Mouse (Mus musculus) heart, adult 8-10 months (tissue): ENCODE measurements at regions not wholly inside any gene's neighbourhood (a gene's known extent, or its start where the extent isn't known, plus 50 kb on each side); places are given as distances from the start of the nearest gene placed in this dataset.

Experiments
- DNase-seq: peaks from one replicate; pipeline ENCODE4 v3.0.0; 2022; ENCODE audit warnings: low spot score

DNA sequence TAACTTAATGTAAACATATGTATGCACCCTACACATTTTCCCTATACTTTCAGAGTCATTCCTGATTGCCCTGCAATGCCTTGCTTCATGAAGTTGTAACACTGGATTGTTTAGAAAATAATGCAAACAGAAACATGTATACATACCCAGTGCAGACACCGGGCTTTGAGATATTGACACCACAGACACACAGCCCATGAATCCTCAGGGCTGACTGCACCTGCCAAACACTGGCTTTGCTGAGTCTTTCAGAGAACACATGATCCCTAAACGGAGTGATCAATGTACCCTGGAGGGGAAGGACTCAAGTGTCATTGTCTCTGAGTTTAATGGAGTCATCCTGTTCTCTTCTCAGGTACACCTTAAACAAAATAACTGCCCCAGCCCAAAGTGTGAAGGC lies 519.4 kb upstream of the Mki67 start:
- no peak for DNase-seq

GRCm38 (mm10) chr7:136236391-136236790 lies 520.2 kb upstream of the Mki67 start:
- DNase-seq, result no peak

DNA sequence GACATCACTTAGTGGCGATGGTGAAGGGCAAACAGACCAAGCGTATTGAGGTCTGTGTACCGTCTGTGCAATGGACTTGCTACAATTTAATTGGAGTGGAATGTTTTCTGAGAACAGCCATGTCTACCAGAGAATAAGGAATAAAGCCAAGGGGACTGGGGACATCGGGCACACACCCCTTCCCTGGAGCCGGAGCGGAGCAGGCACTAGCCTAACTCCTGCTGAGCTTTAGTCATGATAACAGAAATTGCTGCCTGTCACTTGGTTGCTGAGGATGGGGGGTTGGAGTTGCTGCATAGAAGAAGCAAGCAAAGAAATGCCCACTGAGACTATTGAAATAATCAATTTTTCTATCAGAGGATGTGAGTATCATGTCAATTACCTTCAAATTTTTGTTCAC lies 549.5 kb upstream of the Mki67 start:
- DNase-seq, result no peak

- no peak for DNase-seq
Observed at GRCm38 (mm10) chr7:136267716-136268489, 551.7 kb upstream of the Mki67 start.

GRCm38 (mm10) chr7:136275651-136276050 lies 559.5 kb upstream of the Mki67 start:
- DNase-seq, result no peak

DNA sequence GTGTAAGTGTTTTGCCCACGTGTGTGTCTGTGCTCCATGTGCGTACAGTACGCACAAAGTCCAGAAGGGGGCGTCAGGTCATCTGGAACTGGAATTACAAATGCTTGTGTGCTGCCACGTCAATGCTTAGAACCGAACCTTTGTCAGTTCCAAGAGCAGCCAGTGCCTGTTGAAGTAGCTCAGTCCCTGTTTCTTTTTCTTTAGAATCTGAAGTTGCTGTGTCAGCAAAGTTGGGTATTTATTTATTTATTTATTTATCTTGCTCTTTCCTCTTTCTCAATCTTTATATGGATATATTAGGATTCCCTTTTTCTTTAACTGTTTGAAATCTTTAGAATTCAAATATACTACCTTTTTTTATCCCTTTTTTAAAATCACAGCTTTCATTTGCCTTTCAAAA lies 567.6 kb upstream of the Mki67 start:
- no peak for DNase-seq

GRCm38 (mm10) chr7:136285606-136286005 lies 569.4 kb upstream of the Mki67 start:
- DNase-seq, result no peak

DNA sequence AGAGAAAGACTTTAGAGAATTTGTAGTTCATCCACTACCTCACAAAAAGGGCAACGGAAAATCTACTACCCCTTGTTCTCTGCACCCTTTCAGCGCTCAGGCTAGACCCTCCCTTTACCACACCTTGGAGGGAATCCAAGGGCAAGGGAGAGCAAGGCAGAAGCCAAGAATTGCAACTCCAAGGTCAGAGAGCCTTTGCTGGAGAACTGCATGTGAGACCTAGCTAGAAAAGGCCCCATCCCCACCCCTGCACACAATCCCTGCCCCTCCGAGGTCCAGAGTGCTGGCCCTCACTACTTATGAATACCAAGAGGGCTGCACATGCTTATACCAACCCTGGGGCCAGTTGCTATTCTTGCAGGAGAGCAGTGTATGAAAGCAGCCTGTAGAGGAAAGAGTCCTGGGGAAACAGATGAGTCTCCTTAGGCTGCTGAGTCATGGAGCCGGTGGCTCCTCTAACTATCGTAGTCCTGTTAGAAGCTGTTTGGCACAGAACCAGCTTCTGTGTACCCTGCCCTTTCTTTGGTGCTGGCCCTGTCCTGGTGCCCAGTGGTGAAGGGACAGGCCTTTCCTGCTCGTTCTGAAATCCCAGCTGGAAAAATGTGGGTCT lies 577.5 kb upstream of the Mki67 start:
- DNase-seq, result no peak

GRCm38 (mm10) chr7:136294445-136294844 lies 578.3 kb upstream of the Mki67 start:
- no peak for DNase-seq

DNA sequence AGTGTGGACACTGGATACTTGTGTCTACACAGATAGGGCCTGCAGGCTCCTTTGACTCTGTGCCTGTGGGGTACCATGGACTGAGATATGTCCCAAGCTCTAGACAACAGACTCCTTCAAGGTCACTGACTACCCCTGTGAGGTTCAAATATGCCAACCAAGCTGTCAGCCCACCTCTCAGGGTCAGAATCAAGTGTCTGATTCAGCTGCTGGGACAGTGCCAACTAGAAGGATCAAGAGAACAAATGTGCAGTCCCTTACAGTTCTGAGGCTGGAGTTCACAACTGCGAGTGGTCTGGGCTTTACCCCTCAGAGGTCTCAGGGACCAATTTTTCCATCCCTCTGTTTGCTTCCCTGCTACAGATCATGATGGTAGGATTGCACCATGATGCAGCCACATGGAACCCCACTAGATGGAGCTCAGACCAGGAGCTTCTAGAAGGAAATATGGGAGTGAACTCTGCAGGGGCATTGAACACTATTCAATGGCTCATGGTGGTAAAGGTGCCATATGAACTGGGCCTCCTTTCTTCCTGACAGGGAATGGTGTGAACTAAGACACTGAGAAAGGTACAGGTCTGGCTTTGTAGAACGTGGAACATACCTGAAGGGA lies 581.8 kb upstream of the Mki67 start:
- DNase-seq, result no peak

GRCm38 (mm10) chr7:136306137-136306536 lies 588.3 kb upstream of the Mgmt start:
- DNase-seq, result no peak

- DNase-seq, result no peak
Observed at GRCm38 (mm10) chr7:136308765-136309164, 585.6 kb upstream of the Mgmt start.

DNA sequence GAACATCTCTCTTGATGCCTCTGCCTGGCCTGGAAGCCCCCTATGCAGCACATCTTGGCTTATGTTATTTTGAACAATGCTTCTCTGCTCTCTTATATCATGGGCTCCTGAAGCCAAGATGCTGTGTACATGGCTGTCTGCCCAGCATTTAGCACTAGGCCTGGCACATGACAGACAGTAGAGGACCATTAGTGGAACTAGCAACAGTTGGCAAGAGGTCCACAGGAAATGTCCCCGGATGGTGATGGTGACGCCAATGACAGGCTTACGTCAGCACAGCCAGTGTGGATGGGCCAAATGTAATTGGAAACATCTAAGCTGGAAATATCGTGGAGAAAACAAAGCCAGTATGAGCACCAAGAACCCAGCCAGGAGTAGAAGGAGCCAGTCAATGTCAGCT lies 567.1 kb upstream of the Mgmt start:
- DNase-seq, result peak; percentile 66

GRCm38 (mm10) chr7:136330431-136330830 lies 564.0 kb upstream of the Mgmt start:
- no peak for DNase-seq

- DNase-seq, result no peak
Observed at GRCm38 (mm10) chr7:136332805-136333204, 561.6 kb upstream of the Mgmt start.

DNA sequence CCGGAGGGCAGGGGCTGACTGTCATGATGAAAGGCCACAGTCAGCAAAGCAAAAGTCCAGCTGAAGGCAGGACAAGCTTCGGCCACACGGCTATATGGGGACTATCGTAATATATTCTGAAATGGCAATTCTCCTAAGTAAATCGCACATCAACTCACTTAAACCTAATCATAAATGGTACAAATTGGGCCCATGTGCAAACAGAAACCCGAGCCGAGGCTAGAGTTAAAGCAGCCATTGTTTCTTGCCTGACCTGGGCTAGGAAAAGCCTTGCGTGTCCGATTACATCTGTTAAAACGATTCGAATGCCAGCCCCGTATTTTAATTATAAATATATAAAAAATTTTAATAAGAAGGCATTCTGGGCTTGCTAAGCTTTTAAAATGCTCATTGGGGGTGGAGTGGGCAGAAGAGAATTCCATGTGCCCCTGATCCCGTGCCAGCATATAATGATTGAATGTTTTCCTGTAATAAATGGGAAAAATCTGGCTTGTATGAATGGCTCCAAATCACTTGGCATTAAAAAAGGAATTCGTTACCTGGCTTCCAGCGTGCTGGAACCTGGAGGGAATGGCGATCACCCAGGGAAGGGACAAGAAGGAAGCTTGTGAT lies 552.7 kb upstream of the Mgmt start:
- DNase-seq, result no peak

- DNase-seq, result no peak
Observed at GRCm38 (mm10) chr7:136342211-136342799, 552.1 kb upstream of the Mgmt start.

DNA sequence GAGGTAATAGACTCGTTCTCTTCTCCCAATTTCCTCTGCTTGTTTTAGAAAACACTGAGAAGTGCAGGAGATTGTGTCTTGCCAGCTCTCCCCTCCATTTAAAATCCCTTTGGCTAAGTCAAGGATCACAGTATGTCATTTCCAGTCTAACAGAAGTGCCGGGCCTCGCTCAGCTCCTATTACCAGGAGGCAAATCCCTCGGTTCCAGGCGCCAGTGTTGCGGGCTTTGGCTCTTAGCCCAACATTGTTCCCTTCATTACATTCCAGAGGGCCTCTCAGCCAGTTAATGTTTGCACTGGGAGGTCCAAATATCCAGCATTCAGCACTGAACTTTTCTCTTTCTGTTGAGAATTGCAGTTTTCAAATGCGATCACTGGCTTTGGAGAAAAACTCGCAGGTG lies 551.6 kb upstream of the Mgmt start:
- DNase-seq, result peak; percentile 24

GRCm38 (mm10) chr7:136343494-136343893 lies 550.9 kb upstream of the Mgmt start:
- no peak for DNase-seq

- DNase-seq, result no peak
Observed at GRCm38 (mm10) chr7:136345051-136345450, 549.4 kb upstream of the Mgmt start.

GRCm38 (mm10) chr7:136346531-136346930 lies 547.9 kb upstream of the Mgmt start:
- DNase-seq, result no peak

- DNase-seq, result no peak
Observed at GRCm38 (mm10) chr7:136348309-136348708, 546.1 kb upstream of the Mgmt start.
